Mouse (Mus musculus): ENCODE data around the gene Myo10. TPM values are rescaled to one million over a fixed set of nuclear protein-coding genes. Genes with fewer than 3 reads are reported as not detected.
A peak's percentile ranks its signal among the peaks of the same experiment; 100 is the strongest.

The Myo10 gene
- total and polyA plus RNA-seq, 2 experiments from 2014 or later, result 29.3 to 34.7 TPM

DNA sequence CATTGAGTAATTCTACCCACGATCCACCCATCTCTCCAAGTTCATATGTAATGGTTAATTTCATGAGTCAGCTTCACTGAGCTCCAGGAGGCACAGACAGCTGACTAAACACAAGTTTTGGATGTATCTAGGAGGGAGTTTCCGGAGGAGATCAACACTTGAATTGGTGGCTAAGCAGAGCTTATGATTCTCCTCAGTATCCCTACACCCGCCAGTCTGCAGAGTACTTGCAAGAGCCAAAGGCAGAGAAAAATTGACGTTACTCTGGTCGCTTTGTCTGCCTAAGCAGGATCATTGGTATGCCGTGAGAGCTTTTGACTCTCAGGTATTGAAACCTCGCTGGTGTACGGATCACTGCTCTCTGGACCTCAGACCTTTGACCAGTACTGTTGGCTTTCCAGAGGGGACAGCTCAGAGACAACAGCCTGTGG is 204.2 kb downstream of the Myo10 start:
- 80% methylated on average over 8 of the region's 8 CpGs for WGBS
- no peak for DNase-seq (ENCODE audit: low spot score)
- H3K27ac ChIP-seq (ENCODE audit: low read depth, low read length), result no peak overlapping the region
- no peaks in the 10 kb centered on the region for H3K4me1 ChIP-seq (ENCODE audit: insufficient read depth, low read length)
- H3K36me3 ChIP-seq (ENCODE audit: insufficient read depth, low read length), result no peaks in the 10 kb centered on the region
- H3K9me3 ChIP-seq (ENCODE audit: low read length), result no peaks in the 10 kb centered on the region
- H3K9ac ChIP-seq (replicated peaks; ENCODE audit: low read length, poor library complexity, severe bottlenecking), result no peak overlapping the region
- no peak overlapping the region for H3K4me3 ChIP-seq (ENCODE audit: low read depth, low read length)
- TF ChIP-seq CTCF (IDR thresholded peaks at IDR 0.05), result no peak
- H3K27me3 ChIP-seq (ENCODE audit: insufficient read depth, low read length), result no peaks in the 10 kb centered on the region
- no peak overlapping the region for H3K4me2 ChIP-seq (ENCODE audit: low read depth, low read length, poor library complexity, severe bottlenecking)
- no peak for ATAC-seq (ENCODE audit: low FRiP score)

DNA sequence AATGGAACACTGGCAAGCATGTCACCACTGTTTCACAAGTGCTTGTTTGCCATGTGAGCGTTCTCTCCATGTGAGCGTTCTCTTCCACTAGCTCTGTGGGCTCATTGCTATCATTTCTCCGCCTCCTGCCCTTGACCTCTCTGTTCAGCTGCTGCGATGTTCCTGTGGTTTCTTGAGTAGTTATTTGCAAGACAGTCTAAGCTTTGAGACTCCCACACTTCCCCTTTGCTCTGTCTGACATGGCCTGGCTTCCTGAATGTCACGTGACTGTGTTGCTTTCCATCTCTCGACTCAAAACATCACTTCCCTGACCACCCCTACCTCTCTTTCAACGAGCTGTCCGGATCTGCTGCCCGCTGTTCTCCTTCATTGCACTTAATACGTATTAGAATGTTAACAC is 206.1 kb downstream of the Myo10 start:
- Histone ChIP-seq H3K27me3 (ENCODE audit: insufficient read depth, low read length) (no peaks in the 10 kb centered on the region), H3K9ac (replicated peaks; ENCODE audit: low read length, poor library complexity, severe bottlenecking) (no peak overlapping the region), H3K27ac (ENCODE audit: low read depth, low read length) (no peak overlapping the region), H3K9me3 (ENCODE audit: low read length) (no peaks in the 10 kb centered on the region), H3K4me3 (ENCODE audit: low read depth, low read length) (no peak overlapping the region), H3K36me3 (ENCODE audit: insufficient read depth, low read length) (no peaks in the 10 kb centered on the region), H3K4me2 (ENCODE audit: low read depth, low read length, poor library complexity, severe bottlenecking) (no peak overlapping the region), H3K4me1 (ENCODE audit: insufficient read depth, low read length) (no peaks in the 10 kb centered on the region)
- no peak for TF ChIP-seq CTCF (IDR thresholded peaks at IDR 0.05)
- DNase-seq (ENCODE audit: low spot score), result no peak
- 81% methylated on average over 10 of the region's 10 CpGs for WGBS
- ATAC-seq (ENCODE audit: low FRiP score), result no peak

DNA sequence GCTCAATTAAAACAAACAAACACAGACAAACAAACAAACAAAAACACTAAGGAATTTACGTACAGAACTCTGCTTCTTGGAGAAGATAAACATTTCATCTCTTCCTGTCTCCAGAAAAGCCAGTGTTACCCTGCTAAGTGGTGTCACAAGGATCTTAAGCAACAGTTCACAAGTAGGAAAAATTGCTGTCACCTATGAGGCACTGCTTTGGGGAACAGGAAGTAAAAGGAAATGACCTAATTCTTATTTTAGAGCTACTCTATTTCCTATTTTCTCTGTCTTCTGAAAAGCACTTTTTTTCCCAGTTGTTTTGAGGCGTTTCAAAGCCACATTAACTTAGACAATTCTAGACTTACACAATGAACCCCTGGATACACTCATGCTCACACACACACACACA is 208.1 kb downstream of the Myo10 start:
- H3K9ac ChIP-seq (replicated peaks; ENCODE audit: low read length, poor library complexity, severe bottlenecking), result no peak overlapping the region
- no peak for DNase-seq (ENCODE audit: low spot score)
- no peaks in the 10 kb centered on the region for H3K4me1 ChIP-seq (ENCODE audit: insufficient read depth, low read length)
- no peak for TF ChIP-seq CTCF (IDR thresholded peaks at IDR 0.05)
- H3K4me3 ChIP-seq (ENCODE audit: low read depth, low read length), result no peak overlapping the region
- no peak for ATAC-seq (ENCODE audit: low FRiP score)
- no peaks in the 10 kb centered on the region for H3K9me3 ChIP-seq (ENCODE audit: low read length)
- WGBS, result 80% methylated on average over 2 of the region's 2 CpGs
- no peaks in the 10 kb centered on the region for H3K27me3 ChIP-seq (ENCODE audit: insufficient read depth, low read length)
- H3K36me3 ChIP-seq (ENCODE audit: insufficient read depth, low read length), result no peaks in the 10 kb centered on the region
- no peak overlapping the region for H3K27ac ChIP-seq (ENCODE audit: low read depth, low read length)
- H3K4me2 ChIP-seq (ENCODE audit: low read depth, low read length, poor library complexity, severe bottlenecking), result no peak overlapping the region

DNA sequence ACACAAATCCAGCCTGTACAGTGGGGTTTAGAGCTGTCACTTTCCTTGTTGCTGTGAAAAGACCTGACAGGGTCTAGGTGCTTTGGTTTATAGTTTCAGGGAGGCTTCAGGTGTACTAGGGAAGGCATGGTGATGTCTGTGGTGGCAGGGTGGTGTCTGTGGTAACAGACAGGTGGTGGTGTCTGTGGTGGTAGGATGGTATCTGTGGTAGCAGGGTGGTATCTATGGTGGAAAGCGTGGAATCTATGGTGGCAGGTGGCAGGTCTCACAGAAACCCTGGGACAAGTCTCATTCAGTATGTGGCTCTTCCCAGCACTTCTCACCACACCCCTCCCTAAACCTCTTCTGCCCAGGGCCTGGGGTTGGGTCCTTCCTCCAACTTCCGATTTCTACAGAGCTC is 212.0 kb downstream of the Myo10 start:
- WGBS, result 93% methylated on average over 2 of the region's 2 CpGs
- DNase-seq (ENCODE audit: low spot score), result no peak

DNA sequence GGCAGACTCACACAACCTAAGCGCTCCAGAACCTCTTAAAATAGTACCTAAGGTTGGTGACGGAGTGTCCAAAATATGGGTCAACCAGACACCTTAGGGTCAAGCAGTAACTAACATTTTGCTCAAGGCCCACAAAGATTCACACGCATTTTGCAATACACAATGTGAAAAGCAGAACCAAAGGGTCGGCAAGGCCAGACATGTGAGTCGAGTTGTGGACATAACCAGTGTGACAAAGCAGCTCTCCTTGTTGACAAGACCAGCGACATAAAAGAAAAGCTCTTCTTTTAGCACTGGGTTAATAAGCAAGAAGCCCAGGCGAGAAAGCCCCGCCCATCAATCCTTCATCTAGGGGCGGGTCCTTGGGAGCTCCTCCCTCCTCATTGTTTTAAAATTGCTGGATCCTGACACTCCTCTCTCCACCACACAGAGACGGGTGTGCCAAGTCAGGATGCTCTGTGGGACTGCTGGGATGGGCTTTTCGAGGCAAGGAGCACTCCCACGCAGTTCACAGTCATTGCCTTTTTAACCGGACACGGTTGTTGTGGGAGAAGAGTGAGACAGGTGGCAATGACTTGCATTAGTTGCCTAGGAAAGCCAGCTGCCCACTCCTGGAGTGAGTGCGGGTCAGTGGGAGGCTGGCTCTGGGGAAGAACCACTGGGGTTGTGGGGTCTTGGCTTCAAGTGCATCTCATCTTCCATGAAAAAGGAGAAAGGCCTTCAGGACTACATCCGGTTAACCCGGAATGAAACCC is 212.8 kb downstream of the Myo10 start:
- no peak for TF ChIP-seq CTCF (IDR thresholded peaks at IDR 0.05)
- no peak overlapping the region for H3K4me3 ChIP-seq (ENCODE audit: low read depth, low read length)
- ATAC-seq (ENCODE audit: low FRiP score) (no peak), DNase-seq (ENCODE audit: low spot score) (no peak)
- no peak overlapping the region for H3K9ac ChIP-seq (replicated peaks; ENCODE audit: low read length, poor library complexity, severe bottlenecking)
- WGBS, result 88% methylated on average over 17 of the region's 17 CpGs
- H3K4me2 ChIP-seq (ENCODE audit: low read depth, low read length, poor library complexity, severe bottlenecking), result no peak overlapping the region
- no peaks in the 10 kb centered on the region for H3K36me3 ChIP-seq (ENCODE audit: insufficient read depth, low read length)
- no peaks in the 10 kb centered on the region for H3K4me1 ChIP-seq (ENCODE audit: insufficient read depth, low read length)
- no peaks in the 10 kb centered on the region for H3K9me3 ChIP-seq (ENCODE audit: low read length)
- no peak overlapping the region for H3K27ac ChIP-seq (ENCODE audit: low read depth, low read length)
- H3K27me3 ChIP-seq (ENCODE audit: insufficient read depth, low read length), result no peaks in the 10 kb centered on the region

More for the DNA sequence above, 212.0 kb downstream of the Myo10 start:
- no peak overlapping the region for H3K27ac ChIP-seq (ENCODE audit: low read depth, low read length)
- TF ChIP-seq CTCF (IDR thresholded peaks at IDR 0.05), result no peak
- no peak overlapping the region for H3K4me3 ChIP-seq (ENCODE audit: low read depth, low read length)
- no peaks in the 10 kb centered on the region for H3K27me3 ChIP-seq (ENCODE audit: insufficient read depth, low read length)
- no peaks in the 10 kb centered on the region for H3K4me1 ChIP-seq (ENCODE audit: insufficient read depth, low read length)
- no peak overlapping the region for H3K9ac ChIP-seq (replicated peaks; ENCODE audit: low read length, poor library complexity, severe bottlenecking)
- no peak overlapping the region for H3K4me2 ChIP-seq (ENCODE audit: low read depth, low read length, poor library complexity, severe bottlenecking)
- no peaks in the 10 kb centered on the region for H3K9me3 ChIP-seq (ENCODE audit: low read length)
- H3K36me3 ChIP-seq (ENCODE audit: insufficient read depth, low read length), result no peaks in the 10 kb centered on the region
- ATAC-seq (ENCODE audit: low FRiP score), result no peak

DNA sequence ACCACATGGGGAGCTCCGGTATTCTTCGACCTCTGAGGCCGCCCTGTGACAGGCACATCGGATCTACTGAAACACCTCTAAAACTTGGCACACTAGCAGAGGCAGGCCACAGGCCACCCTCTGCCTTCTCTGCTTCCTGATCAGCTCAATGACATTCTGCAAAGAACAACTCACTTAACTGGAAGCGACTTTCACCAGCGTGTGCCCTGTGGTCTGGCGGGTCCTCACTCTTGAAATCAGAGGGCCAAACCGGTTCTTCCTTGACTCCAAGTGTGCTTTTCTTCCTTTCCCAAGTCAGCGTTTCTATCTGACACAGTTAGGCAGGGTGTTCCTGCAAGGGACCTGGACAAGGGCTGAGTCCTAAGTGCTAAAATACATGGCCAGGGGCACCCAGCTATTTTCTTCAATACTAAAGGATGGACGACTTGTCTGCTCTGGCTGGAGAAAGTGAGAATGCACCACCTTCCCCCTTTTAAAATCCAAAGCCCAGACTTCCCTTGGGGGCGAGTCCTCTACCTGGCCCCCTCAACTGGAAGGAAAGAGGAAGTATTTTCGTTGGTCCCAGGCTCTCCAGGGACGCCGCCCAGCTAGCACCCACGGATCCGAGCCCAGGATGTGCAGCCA is 220.2 kb downstream of the Myo10 start:
- Histone ChIP-seq H3K4me1 (ENCODE audit: insufficient read depth, low read length) (no peaks in the 10 kb centered on the region), H3K36me3 (ENCODE audit: insufficient read depth, low read length) (no peaks in the 10 kb centered on the region), H3K9ac (replicated peaks; ENCODE audit: low read length, poor library complexity, severe bottlenecking) (peak overlapping the region; percentile 75), H3K27ac (ENCODE audit: low read depth, low read length) (peak overlapping the region; percentile 62), H3K9me3 (ENCODE audit: low read length) (no peaks in the 10 kb centered on the region), H3K4me2 (ENCODE audit: low read depth, low read length, poor library complexity, severe bottlenecking) (peak overlapping the region; percentile 93), H3K4me3 (ENCODE audit: low read depth, low read length) (peak overlapping the region; percentile 81), H3K27me3 (ENCODE audit: insufficient read depth, low read length) (no peaks in the 10 kb centered on the region)
- peak; percentile 13; the same call in 1 of the 2 replicates for TF ChIP-seq CTCF (IDR thresholded peaks at IDR 0.05)
- peak; percentile 31 for ATAC-seq (ENCODE audit: low FRiP score)
- no peak for DNase-seq (ENCODE audit: low spot score)
- 14% methylated on average over 16 of the region's 16 CpGs for WGBS

All from midbrain, postnatal 0 days (tissue).